Mouse (Mus musculus) olfactory bulb, adult 2 months (tissue): ENCODE results near the gene Chst8.

ENCODE experiments used
- CTCF ChIP-seq: fragments of 200-500 bp; IDR thresholded peaks from 2 replicates; pipeline ENCODE4 v1.5.1; 2012; ENCODE audit warnings: low read depth, mild to moderate bottlenecking, low read length, moderate library complexity; ENCODE audit not compliant: insufficient read depth
- POLR2A ChIP-seq: fragments of 200-500 bp; IDR thresholded peaks from 2 replicates; pipeline ENCODE4 v1.6.1; 2012; ENCODE audit warnings: mild to moderate bottlenecking, low read depth, low read length, moderate library complexity; ENCODE audit not compliant: insufficient read depth

- no peak for TF ChIP-seq CTCF
- no peak for TF ChIP-seq POLR2A
Observed at GRCm38 (mm10) chr7:34745426-34745825, 67.1 kb downstream of the Chst8 start.
